Mouse (Mus musculus) hindbrain, embryonic 11.5 days (tissue): ENCODE measurements around the gene Pip4p1. TPM values are rescaled to one million over a fixed set of nuclear protein-coding genes. Genes with fewer than 3 reads are reported as not detected.
"Not testable (repeated sequence)": the region's sequence is repeated elsewhere in the genome, so short reads cannot be mapped to it uniquely, and the experiment has no call there.

Source experiments
- ATAC-seq: fragments of 200-750 bp; cut with Nextera tagmentation; 2 replicates; pipeline ENCODE4 v1.8.0; 2017; ENCODE audit warnings: mild to moderate bottlenecking, moderate TSS enrichment, moderate library complexity; ENCODE audit not compliant: low FRiP score
- DNase-seq: peaks from one replicate; pipeline ENCODE4 v3.0.0-alpha.2; 2015; ENCODE audit warnings: low spot score
- H3K27ac ChIP-seq: fragments of 300-500 bp; sonication (generic); 2 replicates; pipeline ENCODE4 v1.5.1; 2014; ENCODE audit warnings: mild to moderate bottlenecking, low read depth, low read length
- H3K27me3 ChIP-seq: fragments of 300-500 bp; sonication (generic); 2 replicates; pipeline ENCODE4 v1.6.1; 2014; ENCODE audit warnings: mild to moderate bottlenecking, low read length, moderate library complexity, mixed read lengths; ENCODE audit not compliant: control insufficient read depth, insufficient read depth
- H3K36me3 ChIP-seq: fragments of 300-500 bp; sonication (generic); 2 replicates; pipeline ENCODE4 v1.6.1; 2014; ENCODE audit warnings: mild to moderate bottlenecking, low read length, moderate library complexity, mixed read lengths; ENCODE audit not compliant: control insufficient read depth, insufficient read depth
- H3K4me1 ChIP-seq: fragments of 300-500 bp; sonication (generic); replicated peaks from 2 replicates; pipeline ENCODE4 v1.6.1; 2014; ENCODE audit warnings: low read length, mixed read lengths; ENCODE audit not compliant: control insufficient read depth, insufficient read depth
- H3K4me2 ChIP-seq: fragments of 300-500 bp; sonication (generic); replicated peaks from 2 replicates; pipeline ENCODE4 v1.6.1; 2014; ENCODE audit warnings: mild to moderate bottlenecking, low read depth, low read length
- H3K4me3 ChIP-seq: fragments of 300-500 bp; sonication (generic); 2 replicates; pipeline ENCODE4 v1.5.1; 2014; ENCODE audit warnings: low read depth, low read length
- H3K9ac ChIP-seq: fragments of 300-500 bp; sonication (generic); 2 replicates; pipeline ENCODE4 v1.6.1; 2014; ENCODE audit warnings: low read depth, low read length
- H3K9me3 ChIP-seq: fragments of 300-500 bp; sonication (generic); 2 replicates; pipeline ENCODE4 v1.6.1; 2016; ENCODE audit warnings: low read length; ENCODE audit not compliant: control insufficient read depth
- WGBS: fragments of 180-500 bp; shearing (Covaris S2); extraction: QIAGEN DNeasy Blood & Tissue Kit; methylation state at CpG from one replicate; pipeline ENCODE4 v1.1.7; 2014; 5-methylcytosine and 5-hydroxymethylcytosine counted together
- polyA plus RNA-seq: library from polyadenylated mRNA; unstranded; fragments of >200 nt; fragmentation: Nextera tagmentation; extraction: Ambion mirVana; gene quantifications from 2 replicates; pipeline ENCODE4 v1.2.1, GENCODE M21; 2014

The Pip4p1 gene
- polyA plus RNA-seq, 1 experiment from 2014 or later, result 53.8 TPM

DNA sequence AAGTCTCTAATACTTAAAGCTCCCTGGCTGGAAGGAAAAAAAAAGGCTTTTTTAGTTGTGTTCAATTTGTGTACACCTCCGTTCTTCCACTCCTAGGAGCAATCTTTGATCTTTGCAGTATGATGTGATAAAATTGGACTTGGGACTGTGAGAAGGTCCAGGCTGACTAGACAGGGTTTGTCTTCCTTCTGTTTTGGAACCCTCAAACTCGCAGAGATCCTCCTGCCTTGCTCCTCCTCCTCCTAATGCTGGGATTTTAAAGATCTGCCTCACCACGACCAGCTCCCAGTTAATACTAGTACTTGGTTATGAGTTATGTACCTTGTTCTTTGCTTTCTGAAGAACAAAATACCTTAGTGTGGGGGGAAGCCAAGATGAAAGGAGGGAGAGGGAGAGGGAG, 14.9 kb upstream of the Pip4p1 start:
- not testable (repeated sequence) for H3K36me3 ChIP-seq, H3K4me1 ChIP-seq, H3K9ac ChIP-seq, DNase-seq, H3K9me3 ChIP-seq, ATAC-seq, H3K27ac ChIP-seq, H3K27me3 ChIP-seq
- WGBS, result 36% methylated on average over 3 of the region's 3 CpGs
- peak overlapping the region; percentile 54 for H3K4me2 ChIP-seq
- H3K4me3 ChIP-seq, result peak overlapping the region; percentile 38; the same call in 1 of the 2 replicates

DNA sequence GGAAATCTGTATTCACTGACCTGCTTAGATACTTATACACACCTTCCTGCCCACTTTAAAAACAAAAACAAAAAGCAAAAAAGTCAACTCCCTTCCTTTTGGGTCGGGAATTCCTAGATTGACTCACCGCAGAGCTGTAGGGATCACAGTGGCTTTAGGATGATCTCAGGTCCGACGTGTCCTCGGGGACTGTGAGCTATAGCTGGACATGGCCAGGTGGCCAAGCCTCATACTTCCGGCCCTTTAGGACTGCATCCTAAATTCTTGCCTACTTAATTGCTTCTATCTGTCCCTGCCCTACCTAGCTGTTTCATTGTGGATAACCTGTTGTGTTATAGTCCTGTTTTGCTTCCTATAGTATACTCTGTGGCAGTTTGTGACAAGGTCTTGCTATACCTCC, 14.4 kb upstream of the Pip4p1 start:
- Histone ChIP-seq H3K4me2 (peak overlapping the region; percentile 54), H3K9ac (peak overlapping the region; percentile 44), H3K4me3 (peak overlapping the region; percentile 38)
- H3K27ac ChIP-seq, H3K4me1 ChIP-seq, H3K36me3 ChIP-seq, H3K9me3 ChIP-seq, H3K27me3 ChIP-seq, DNase-seq: not testable (repeated sequence)
- WGBS, result 15% methylated on average over 6 of the region's 6 CpGs
- ATAC-seq, result peak; percentile 40; the same call in 1 of the 2 replicates

DNA sequence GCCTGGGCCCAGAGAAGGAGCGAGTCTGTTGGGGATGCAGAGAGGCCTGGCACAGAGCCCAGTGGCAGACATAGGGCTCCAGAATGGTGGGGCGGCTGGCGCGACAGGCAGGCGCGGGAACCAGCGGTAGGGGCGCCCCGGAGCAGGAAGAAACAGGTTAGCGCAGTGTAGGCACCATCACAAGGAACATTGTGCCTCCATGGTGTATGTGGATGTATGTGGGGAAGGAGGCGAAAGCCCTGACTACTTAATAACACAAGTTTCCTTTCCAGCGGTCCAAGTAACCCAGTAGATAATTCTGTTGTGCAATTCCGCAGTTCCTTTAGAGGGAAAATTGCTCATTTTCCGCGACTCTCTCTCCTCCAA, 14.0 kb upstream of the Pip4p1 start:
- H3K4me3 ChIP-seq, result peak overlapping the region; percentile 38
- ATAC-seq (peak; percentile 99), DNase-seq (peak; percentile 66)
- H3K27ac ChIP-seq, result peak overlapping the region; percentile 81
- peak overlapping the region; percentile 44 for H3K9ac ChIP-seq
- H3K4me1 ChIP-seq, H3K36me3 ChIP-seq, H3K9me3 ChIP-seq, H3K27me3 ChIP-seq: not testable (repeated sequence)
- whole genome bisulfite sequencing, result 0% methylated on average over 14 of the region's 15 CpGs
- H3K4me2 ChIP-seq, result peak overlapping the region; percentile 54

DNA sequence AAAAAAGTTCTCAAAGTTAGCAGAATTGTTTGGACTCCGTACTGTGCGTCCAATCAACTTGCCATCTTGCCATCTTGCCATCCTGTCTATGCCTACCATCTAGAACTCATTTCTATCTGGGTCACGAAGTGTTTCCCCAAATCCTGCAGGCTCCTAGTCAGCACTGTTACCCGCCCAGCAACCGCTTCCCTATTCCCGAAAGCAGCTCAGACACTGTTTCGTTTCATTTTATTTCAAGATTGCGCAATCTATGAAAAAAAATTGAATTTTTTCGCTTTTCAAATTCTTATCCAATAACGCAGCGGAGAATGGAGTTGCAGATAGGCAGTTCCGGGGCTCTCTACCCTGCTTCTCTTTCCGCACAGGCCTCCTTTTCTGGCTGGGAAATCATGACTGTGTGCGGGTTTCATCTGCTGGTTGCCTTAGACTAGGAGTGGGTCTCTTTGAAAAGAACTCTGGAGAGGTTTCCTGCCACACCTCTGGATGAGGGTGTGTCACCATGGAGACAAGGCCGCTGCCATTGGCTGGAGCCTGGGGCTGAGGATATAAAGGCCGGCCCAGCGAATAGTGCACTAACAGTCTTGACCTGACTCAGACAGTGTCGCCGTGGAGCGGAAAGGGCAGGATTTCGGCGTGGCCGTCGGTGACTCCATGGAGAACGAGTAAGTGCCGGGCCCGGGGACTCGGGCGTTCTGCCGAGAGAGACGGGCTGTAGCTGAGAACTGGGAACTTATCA, 13.4 kb upstream of the Pip4p1 start, which contains the start of gene Gm49342:
TSS of gene Gm49342 (plus strand) at position 586 of the 736 bp plus-strand sequence.
- peak; percentile 99 for ATAC-seq
- Histone ChIP-seq H3K4me2 (peak within 1 kb of the TSS; percentile 54), H3K4me3 (peak within 1 kb of the TSS; percentile 38), H3K27ac (peak within 1 kb of the TSS; percentile 81), H3K4me1 (no peaks in the 10 kb centered on the region), H3K9ac (peak within 1 kb of the TSS; percentile 44), H3K36me3 (no peaks in the 10 kb centered on the region), H3K9me3 (no peaks in the 10 kb centered on the region), H3K27me3 (no peaks in the 10 kb centered on the region)
- 20% methylated on average over 31 of the region's 31 CpGs for WGBS
- DNase-seq, result peak; percentile 92

DNA sequence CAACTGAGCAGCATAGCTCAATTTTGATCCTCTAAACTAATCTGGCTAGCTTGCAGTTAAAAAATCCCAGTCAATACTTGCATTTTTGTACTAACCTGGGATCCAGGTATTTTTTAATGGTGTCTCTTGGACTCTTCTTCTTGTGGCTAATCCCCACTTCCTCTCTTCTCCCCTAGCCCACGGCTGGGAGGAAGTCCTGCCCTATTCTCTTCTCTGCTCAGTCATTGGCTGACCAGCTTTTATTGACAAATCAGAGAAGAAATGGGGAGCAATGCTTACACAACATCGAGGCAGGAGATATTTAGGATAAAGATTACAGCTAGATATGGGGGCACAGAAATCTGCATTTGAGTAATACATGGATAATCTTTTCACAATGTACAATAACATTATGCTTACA, 8.3 kb upstream of the Pip4p1 start:
- Histone ChIP-seq H3K4me1 (no peaks in the 10 kb centered on the region), H3K4me3 (no peak overlapping the region), H3K9ac (no peak overlapping the region), H3K4me2 (no peak overlapping the region), H3K9me3 (no peaks in the 10 kb centered on the region), H3K36me3 (no peaks in the 10 kb centered on the region), H3K27ac (no peak overlapping the region), H3K27me3 (no peaks in the 10 kb centered on the region)
- no peak for DNase-seq
- no peak for ATAC-seq
- 43% methylated on average over 2 of the region's 2 CpGs for WGBS

DNA sequence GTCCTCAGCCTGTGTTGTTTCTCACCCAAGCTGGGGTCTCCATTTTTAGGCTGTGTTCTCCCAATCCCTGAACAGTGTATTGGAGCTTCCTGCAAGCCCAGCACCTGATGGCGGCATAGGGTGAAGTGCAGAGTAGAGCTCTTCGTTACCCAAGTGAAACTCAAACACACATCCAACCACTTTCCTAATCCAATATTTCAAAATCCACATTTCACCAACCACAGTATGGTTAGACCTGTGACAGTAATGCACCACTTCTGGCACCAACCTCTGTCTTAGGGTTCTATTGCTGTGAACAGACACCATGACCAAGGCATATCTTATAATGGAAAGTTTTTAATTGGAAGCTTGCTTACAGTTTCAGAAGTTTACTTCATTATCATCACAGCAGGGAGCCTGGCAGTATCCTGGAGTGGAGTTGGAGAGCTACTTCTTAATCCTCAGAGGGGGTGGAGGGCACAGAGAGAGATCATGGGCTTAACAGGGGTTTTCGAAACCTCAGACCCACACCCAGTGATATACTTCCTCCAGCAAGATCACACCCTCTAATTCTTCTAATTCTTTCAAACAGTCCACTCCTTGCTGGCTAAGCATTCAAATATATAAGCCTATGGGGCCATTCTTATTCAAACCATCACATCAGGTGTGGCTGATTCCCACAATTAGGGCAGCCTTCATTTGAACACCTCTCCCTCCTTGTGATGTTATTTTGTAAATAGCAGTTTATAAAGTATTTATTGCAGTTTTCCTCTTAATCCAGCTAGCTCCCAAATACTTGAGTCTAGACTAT, 7.7 kb upstream of the Pip4p1 start:
- no peak for ATAC-seq
- 95% methylated on average over 3 of the region's 3 CpGs for WGBS
- Histone ChIP-seq H3K36me3 (no peaks in the 10 kb centered on the region), H3K4me3 (no peak overlapping the region), H3K9ac (no peak overlapping the region), H3K27me3 (no peaks in the 10 kb centered on the region), H3K4me1 (no peaks in the 10 kb centered on the region), H3K27ac (no peak overlapping the region), H3K4me2 (no peak overlapping the region), H3K9me3 (no peaks in the 10 kb centered on the region)
- no peak for DNase-seq

DNA sequence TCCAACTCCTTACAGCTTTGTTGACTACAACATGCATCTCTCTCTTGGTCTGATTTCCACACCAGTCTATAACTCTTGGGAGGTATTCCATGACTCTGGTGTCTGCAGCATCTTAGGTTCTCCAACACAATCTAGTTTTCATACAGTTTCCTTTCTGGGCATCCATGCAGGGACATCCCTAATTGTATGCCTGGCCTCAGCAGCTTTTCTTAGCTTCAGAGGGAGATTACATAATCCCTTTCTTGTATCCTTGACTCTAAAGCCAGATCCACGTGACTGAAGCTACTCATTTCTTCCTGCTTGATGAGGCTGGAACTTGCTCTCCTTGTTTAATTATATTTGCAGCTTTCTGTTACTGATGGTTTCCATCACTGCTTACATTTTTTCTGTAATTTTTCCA, 6.0 kb upstream of the Pip4p1 start:
- no peak overlapping the region for H3K9ac ChIP-seq
- ATAC-seq (no peak), DNase-seq (no peak)
- H3K9me3 ChIP-seq, result no peaks in the 10 kb centered on the region
- H3K36me3 ChIP-seq, result no peaks in the 10 kb centered on the region
- no peak overlapping the region for H3K4me3 ChIP-seq
- H3K4me2 ChIP-seq, result no peak overlapping the region
- no peak overlapping the region for H3K27ac ChIP-seq
- no peaks in the 10 kb centered on the region for H3K27me3 ChIP-seq
- no peaks in the 10 kb centered on the region for H3K4me1 ChIP-seq
- 74% methylated on average over 1 of the region's 1 CpGs for WGBS

DNA sequence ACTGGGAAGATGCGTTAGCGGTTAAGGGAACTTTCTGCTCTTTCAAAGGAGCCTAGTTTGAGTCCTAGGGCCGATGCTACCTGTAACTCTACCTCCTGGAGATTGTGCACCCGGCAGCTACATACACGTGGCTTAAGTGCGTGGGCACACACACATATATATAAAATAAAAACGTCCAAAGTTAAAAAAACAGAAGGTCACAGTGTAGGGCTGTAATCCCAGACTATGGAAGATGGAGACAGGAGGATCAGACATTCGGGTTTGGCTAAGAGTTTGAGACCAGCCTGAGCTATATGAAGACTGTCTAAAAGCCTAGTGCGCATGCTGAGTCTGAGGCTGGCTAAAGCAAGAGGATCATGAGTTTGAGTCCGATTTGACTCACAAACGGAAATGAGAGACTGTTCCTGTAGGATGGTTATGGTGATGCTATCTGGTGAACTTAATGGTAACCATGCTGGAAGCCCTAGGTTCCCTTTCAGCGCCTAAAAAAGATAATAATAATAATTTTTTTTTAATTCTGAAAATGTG, 901 bp upstream of the Pip4p1 start:
- Histone ChIP-seq H3K4me3 (peak overlapping the region; percentile 97), H3K9me3 (no peaks in the 10 kb centered on the region), H3K27me3 (no peaks in the 10 kb centered on the region), H3K36me3 (peaks cover 2% of the 10 kb centered on the region; the same call in 1 of the 2 replicates), H3K4me1 (no peaks in the 10 kb centered on the region; the same call in 1 of the 2 replicates), H3K4me2 (peak overlapping the region; percentile 57), H3K27ac (peak overlapping the region; percentile 82), H3K9ac (peak overlapping the region; percentile 58)
- WGBS, result 12% methylated on average over 12 of the region's 12 CpGs
- DNase-seq, result peak; percentile 23
- no peak for ATAC-seq
